Mouse (Mus musculus) embryonic facial prominence, embryonic 13.5 days (tissue): ENCODE results near the gene Fam234a. TPM values are rescaled to one million over a fixed set of nuclear protein-coding genes. Genes with fewer than 3 reads are reported as not detected.
"Not testable (repeated sequence)": the region's sequence is repeated elsewhere in the genome, so short reads cannot be mapped to it uniquely, and the experiment has no call there.

Experiments used
- ATAC-seq: fragments of 200-750 bp; cut with Nextera tagmentation; 2 replicates; pipeline ENCODE4 v1.8.0; 2017; ENCODE audit warnings: low read depth; ENCODE audit not compliant: insufficient number of reproducible peaks, insufficient read depth, low FRiP score, low TSS enrichment
- H3K27ac ChIP-seq: fragments of 300-500 bp; sonication (generic); 2 replicates; pipeline ENCODE4 v1.5.1; 2015; ENCODE audit warnings: moderate library complexity, mild to moderate bottlenecking, inconsistent platforms
- H3K27me3 ChIP-seq: fragments of 300-500 bp; sonication (generic); 2 replicates; pipeline ENCODE4 v1.6.1; 2015; ENCODE audit warnings: mild to moderate bottlenecking, inconsistent platforms
- H3K36me3 ChIP-seq: fragments of 300-500 bp; sonication (generic); 2 replicates; pipeline ENCODE4 v1.6.1; 2015; ENCODE audit warnings: mild to moderate bottlenecking, inconsistent platforms
- H3K4me1 ChIP-seq: fragments of 300-500 bp; sonication (generic); 2 replicates; pipeline ENCODE4 v1.6.1; 2015; ENCODE audit warnings: inconsistent platforms
- H3K4me2 ChIP-seq: fragments of 300-500 bp; sonication (generic); 2 replicates; pipeline ENCODE4 v1.6.1; 2015; ENCODE audit warnings: moderate library complexity, mild to moderate bottlenecking, inconsistent platforms
- H3K4me3 ChIP-seq: fragments of 300-500 bp; sonication (generic); 2 replicates; pipeline ENCODE4 v1.5.1; 2015; ENCODE audit warnings: mild to moderate bottlenecking, inconsistent platforms
- H3K9ac ChIP-seq: fragments of 300-500 bp; sonication (generic); 2 replicates; pipeline ENCODE4 v1.6.1; 2015; ENCODE audit warnings: mild to moderate bottlenecking, inconsistent platforms
- H3K9me3 ChIP-seq: fragments of 300-500 bp; sonication (generic); 2 replicates; pipeline ENCODE4 v1.6.1; 2016; ENCODE audit warnings: inconsistent platforms
- WGBS: fragments of 180-500 bp; shearing (Covaris S2); methylation state at CpG from one replicate; pipeline ENCODE4 v1.1.7; 2015; ENCODE audit warnings: mixed read lengths; 5-methylcytosine and 5-hydroxymethylcytosine counted together
- polyA plus RNA-seq: library from polyadenylated mRNA; unstranded; fragments of >200 nt; fragmentation: Nextera tagmentation; extraction: Ambion mirVana; gene quantifications from 2 replicates; pipeline ENCODE4 v1.2.1, GENCODE M21; 2015

Fam234a gene
- polyA plus RNA-seq: 39.1 and 43.1 TPM in 2 replicates

DNA sequence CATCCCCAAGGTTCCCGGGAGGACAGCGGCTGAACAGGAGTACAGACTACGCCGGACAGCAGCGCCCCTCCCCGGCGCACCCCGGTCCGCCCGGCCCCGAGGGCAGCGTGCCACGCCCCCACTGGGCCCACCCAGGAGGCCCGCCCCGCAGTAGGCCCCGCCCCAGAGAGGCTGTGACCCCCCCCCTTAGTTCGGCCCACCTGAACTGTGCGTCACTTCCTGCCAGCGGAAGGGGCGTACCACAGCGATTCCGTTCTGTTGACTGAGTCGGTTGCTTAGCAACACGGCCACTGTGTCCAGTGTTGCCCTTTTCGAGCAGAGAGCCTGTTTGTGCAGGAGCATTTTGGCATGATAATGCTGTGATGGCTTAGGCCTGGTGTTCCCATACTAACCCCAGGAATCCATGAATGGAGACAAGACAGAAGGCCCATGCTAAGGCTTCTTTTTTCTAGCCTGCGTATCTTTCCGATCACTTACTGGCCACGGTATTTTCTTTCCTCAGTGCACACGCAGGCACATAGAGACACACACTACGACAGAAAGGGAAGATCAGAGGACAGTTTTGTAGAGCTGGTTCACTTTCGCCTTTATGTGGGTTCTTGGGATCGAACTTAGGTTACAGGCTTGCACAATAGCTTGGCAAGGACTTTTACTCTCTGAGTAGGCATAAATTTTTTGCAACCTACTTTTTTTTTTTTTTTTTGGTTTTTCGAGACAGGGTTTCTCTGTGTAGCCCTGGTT lies at the start of gene Fam234a:
TSS of gene Fam234a (minus strand) at position 142 of the 741 bp plus-strand sequence.
- Histone ChIP-seq H3K27ac (peak within 1 kb of the TSS; percentile 78), H3K4me1 (peaks cover 9% of the 10 kb centered on the region), H3K4me2 (peak within 1 kb of the TSS; percentile 84), H3K4me3 (peak within 1 kb of the TSS; percentile 79), H3K27me3 (no peaks in the 10 kb centered on the region), H3K9me3 (no peaks in the 10 kb centered on the region), H3K9ac (peak within 1 kb of the TSS; percentile 79), H3K36me3 (no peaks in the 10 kb centered on the region)
- ATAC-seq: peak; percentile 91
- 8% methylated on average over 33 of the region's 33 CpGs for WGBS

DNA sequence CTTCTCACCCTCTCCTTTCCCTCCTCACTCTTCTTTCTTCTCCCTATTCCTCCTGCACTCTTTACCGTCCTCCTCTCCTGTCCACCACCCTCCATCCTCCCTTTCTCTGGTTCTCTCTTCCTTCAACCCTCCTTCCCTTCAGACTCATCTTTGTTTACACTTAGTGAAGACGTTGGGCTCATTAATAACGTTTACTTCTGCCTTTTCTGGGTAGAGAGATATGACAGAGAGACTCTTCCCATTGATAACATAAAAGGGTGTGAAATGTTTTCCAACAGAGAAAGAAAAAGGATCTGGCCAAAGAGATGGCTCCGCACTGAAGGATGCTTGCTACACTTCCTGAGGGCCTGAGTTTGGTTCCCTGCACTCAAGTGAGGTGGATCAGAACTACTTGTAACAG lies 45.4 kb upstream of the Fam234a start:
- H3K27ac ChIP-seq: no peak overlapping the region
- no peak for ATAC-seq
- peaks cover 73% of the 10 kb centered on the region for H3K36me3 ChIP-seq
- no peak overlapping the region for H3K4me3 ChIP-seq
- H3K4me2 ChIP-seq: no peak overlapping the region
- H3K9me3 ChIP-seq: peaks cover 11% of the 10 kb centered on the region
- 88% methylated on average over 4 of the region's 4 CpGs for WGBS
- H3K27me3 ChIP-seq: no peaks in the 10 kb centered on the region
- no peaks in the 10 kb centered on the region for H3K4me1 ChIP-seq
- H3K9ac ChIP-seq: no peak overlapping the region

DNA sequence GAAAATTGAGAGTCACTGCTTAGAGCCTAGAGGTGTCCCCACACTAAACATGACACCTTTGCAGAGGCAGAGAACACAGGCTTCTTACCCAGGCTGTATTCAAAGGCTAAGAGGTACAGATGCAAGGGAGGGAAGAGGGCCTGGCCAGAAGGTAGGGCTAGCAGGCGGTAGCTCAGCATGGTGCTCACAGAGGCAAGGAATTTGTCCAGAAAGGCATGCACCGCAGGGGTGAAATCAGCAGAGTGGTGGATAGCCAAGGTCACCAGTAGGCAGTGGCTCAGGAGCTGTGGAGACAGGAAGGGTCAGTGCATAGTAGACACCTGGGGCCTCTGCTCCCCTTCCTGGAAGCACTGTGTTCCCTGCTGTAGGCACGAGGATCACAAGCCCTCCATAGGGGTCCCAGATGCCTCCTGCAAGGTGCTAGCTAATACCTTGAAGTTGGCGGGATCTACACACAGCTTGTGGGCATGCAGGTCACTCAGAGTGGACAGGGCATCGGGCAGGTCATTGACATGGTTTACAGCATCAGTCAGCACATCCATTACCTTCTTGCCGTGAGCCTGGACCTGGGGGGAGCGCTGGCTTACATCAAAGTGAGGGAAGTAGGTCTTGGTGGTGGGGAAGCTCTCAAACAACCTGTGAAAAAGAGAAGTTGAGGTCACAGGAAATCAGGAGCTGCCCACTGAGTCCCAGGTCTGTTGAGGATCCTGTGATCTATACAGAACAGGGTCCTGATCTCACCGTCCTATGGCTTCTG lies 42.3 kb upstream of the Fam234a start:
- no peaks in the 10 kb centered on the region for H3K4me1 ChIP-seq
- peaks cover 4% of the 10 kb centered on the region; the same call in 1 of the 2 replicates for H3K9me3 ChIP-seq
- ATAC-seq: no peak
- no peak overlapping the region for H3K27ac ChIP-seq
- no peak overlapping the region for H3K9ac ChIP-seq
- no peaks in the 10 kb centered on the region for H3K27me3 ChIP-seq
- H3K4me2 ChIP-seq: no peak overlapping the region
- WGBS: 90% methylated on average over 8 of the region's 8 CpGs
- peaks cover 98% of the 10 kb centered on the region for H3K36me3 ChIP-seq
- H3K4me3 ChIP-seq: no peak overlapping the region

DNA sequence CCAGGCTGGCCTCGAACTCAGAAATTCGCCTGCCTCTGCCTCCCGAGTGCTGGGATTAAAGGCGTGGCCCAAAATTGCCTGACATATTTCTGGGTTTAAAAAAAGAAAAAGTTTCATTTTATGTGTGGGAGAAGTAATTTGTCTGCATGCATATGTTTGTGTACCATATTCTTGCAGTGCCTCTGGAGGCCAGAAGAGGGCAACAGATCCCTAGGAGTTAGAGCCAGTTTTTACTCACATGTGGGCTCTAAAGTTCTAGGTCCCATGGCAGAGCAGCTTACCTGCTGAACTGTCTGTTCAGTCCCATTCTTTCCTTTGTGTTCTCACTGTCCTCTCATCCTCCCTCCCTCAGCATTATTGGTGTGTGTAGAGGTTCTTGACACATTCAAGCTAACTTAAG lies 32.7 kb upstream of the Fam234a start:
- no peak overlapping the region for H3K9ac ChIP-seq
- H3K4me2 ChIP-seq: no peak overlapping the region
- H3K27me3 ChIP-seq: no peaks in the 10 kb centered on the region
- H3K4me3 ChIP-seq: no peak overlapping the region
- 92% methylated on average over 4 of the region's 4 CpGs for WGBS
- no peaks in the 10 kb centered on the region for H3K9me3 ChIP-seq
- H3K36me3 ChIP-seq: peaks cover 87% of the 10 kb centered on the region
- no peak overlapping the region for H3K27ac ChIP-seq
- ATAC-seq: no peak
- H3K4me1 ChIP-seq: no peaks in the 10 kb centered on the region

DNA sequence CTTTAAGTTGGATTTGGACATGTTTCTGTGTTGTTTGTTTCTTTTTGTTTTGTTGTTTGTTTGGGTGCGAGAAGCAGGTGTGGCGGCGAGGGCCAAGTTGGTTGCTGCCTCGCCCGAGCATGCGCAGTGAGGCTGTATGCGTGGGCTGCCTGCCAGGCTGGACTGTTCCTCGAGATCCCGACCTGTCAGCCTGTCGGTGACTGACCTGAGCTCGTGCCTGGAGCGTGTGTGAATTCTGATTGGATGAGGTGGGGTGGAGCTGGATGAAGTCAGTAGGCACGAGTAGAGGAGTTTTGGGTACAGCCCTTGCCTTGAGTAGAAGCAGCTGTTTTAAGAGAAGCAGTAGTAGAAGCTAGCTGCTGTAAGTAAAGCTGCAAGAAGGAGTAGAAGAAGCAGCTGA lies 31.9 kb upstream of the Fam234a start:
- ATAC-seq: no peak

DNA sequence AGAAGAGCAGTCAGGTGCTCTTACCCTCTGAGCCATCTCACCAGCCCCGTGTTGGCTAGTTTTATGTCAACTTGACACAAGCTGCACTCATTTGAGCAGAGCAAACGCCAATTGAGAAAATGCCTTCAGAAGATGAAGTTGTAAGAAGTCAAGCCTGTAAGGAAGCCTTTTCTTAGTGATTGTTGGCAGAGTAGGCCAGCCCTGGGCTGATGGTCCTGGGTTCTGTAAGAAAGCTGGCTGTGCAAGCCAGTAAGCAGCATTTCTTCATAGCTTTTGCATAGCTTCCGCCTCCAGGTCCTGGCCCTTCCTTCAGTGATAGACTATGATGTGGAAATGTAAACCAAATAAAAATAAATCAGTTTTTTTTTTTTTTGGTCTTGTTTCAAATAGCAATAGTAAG lies 28.5 kb upstream of the Fam234a start:
- H3K4me2 ChIP-seq: no peak overlapping the region
- H3K9me3 ChIP-seq: no peaks in the 10 kb centered on the region
- H3K27me3 ChIP-seq: no peaks in the 10 kb centered on the region
- H3K4me3 ChIP-seq: no peak overlapping the region
- H3K4me1 ChIP-seq: no peaks in the 10 kb centered on the region
- no peak for ATAC-seq
- peaks cover 84% of the 10 kb centered on the region for H3K36me3 ChIP-seq
- no peak overlapping the region for H3K27ac ChIP-seq
- no peak overlapping the region for H3K9ac ChIP-seq
- 87% methylated on average over 3 of the region's 3 CpGs for WGBS

More for the DNA sequence above, 31.9 kb upstream of the Fam234a start:
- Histone ChIP-seq H3K4me3 (no peak overlapping the region), H3K27ac (no peak overlapping the region), H3K9me3 (no peaks in the 10 kb centered on the region), H3K9ac (no peak overlapping the region), H3K27me3 (no peaks in the 10 kb centered on the region), H3K4me2 (no peak overlapping the region), H3K36me3 (peaks cover 87% of the 10 kb centered on the region), H3K4me1 (no peaks in the 10 kb centered on the region)
- 84% methylated on average over 13 of the region's 13 CpGs for WGBS

DNA sequence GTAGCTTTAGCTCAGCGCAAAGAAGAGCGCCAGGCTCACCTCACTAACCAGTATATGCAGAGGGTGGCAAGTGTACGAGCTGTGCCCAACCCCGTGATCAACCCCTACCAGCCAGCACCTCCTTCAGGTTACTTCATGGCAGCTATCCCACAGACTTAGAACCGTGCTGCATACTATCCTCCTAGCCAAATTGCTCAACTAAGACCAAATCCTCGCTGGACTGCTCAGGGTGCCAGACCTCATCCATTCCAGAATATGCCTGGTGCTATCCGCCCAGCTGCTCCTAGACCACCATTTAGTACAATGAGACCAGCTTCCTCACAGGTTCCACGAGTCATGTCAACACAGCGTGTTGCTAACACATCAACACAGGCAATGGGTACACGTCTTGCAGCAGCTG lies 25.5 kb upstream of the Fam234a start:
- H3K27me3 ChIP-seq, H3K4me3 ChIP-seq, ATAC-seq, H3K27ac ChIP-seq, H3K4me2 ChIP-seq, H3K9ac ChIP-seq, H3K4me1 ChIP-seq, H3K9me3 ChIP-seq: not testable (repeated sequence)
- H3K36me3 ChIP-seq: peaks cover 86% of the 10 kb centered on the region
- 96% methylated on average over 10 of the region's 10 CpGs for whole genome bisulfite sequencing

DNA sequence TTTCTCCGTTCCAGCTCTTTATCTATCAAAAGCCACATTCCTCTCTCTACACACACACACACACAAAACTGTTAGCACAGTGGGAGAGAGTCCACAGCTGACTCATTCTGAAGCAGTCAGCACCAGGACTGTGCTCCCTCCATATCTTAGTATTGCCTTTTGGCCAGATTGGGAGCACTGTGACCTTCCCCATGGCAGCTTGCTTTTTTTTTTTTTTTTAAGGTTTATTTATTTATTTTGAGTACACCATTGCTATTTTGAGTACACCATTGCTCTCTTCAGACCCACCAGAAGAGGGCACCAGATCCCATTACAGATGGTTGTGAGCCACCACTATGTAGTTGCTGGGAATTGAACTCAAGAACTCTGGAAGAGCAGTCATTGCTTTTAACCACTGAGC lies 24.8 kb upstream of the Fam234a start:
- Histone ChIP-seq H3K9ac (no peak overlapping the region), H3K27ac (no peak overlapping the region), H3K9me3 (no peaks in the 10 kb centered on the region), H3K27me3 (no peaks in the 10 kb centered on the region), H3K4me2 (no peak overlapping the region), H3K4me3 (no peak overlapping the region), H3K36me3 (peaks cover 91% of the 10 kb centered on the region), H3K4me1 (no peaks in the 10 kb centered on the region)
- WGBS: 82% methylated on average over 1 of the region's 1 CpGs
- ATAC-seq: no peak

DNA sequence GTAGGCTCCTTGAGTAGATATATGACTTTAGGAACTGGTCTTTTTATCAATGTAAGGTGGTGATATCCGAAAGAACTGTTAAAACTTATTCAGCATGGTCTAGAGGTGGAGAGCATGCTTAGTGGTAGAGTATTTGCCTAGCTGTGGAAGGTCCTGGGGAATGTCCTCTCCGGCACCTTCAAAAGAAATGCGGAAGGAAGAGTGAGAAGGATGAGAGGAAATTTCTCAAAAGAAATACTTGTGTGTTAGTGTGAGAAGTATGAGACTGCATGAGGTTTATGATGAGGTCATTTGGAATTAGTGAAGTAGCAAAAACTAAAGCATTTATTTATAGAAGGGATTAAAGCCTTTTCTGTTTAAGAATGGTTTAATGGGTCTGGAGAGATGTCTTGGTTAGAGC lies 18.3 kb upstream of the Fam234a start:
- WGBS: 95% methylated on average over 3 of the region's 3 CpGs
- no peak overlapping the region for H3K9ac ChIP-seq
- peaks cover 90% of the 10 kb centered on the region for H3K36me3 ChIP-seq
- no peaks in the 10 kb centered on the region for H3K9me3 ChIP-seq
- no peak overlapping the region for H3K4me3 ChIP-seq
- no peaks in the 10 kb centered on the region for H3K27me3 ChIP-seq
- no peaks in the 10 kb centered on the region for H3K4me1 ChIP-seq
- no peak overlapping the region for H3K4me2 ChIP-seq
- ATAC-seq: no peak
- H3K27ac ChIP-seq: no peak overlapping the region

DNA sequence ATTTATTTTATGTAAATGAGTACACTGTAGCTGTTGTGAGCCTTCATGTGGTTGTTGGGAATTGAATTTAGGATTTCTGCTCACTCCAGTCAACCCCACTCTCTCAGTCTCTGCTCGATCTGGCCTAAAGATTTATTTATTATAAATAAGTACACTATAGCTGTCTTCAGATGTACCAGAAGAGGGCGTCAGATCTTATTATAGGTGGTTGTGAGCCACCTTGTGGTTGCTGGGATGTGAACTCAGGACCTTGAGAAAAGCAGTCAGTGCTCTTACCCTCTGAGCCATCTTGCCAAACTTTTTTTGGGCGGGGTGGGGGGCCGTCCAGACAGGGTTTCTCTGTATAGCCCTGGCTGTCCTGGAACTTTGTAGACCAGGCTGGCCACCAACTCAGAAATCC lies 17.8 kb upstream of the Fam234a start:
- no peak overlapping the region for H3K4me3 ChIP-seq
- no peaks in the 10 kb centered on the region for H3K9me3 ChIP-seq
- no peaks in the 10 kb centered on the region for H3K4me1 ChIP-seq
- no peak overlapping the region for H3K27ac ChIP-seq
- no peak for ATAC-seq
- WGBS: 83% methylated on average over 4 of the region's 4 CpGs
- H3K36me3 ChIP-seq: peaks cover 90% of the 10 kb centered on the region
- no peak overlapping the region for H3K4me2 ChIP-seq
- no peaks in the 10 kb centered on the region for H3K27me3 ChIP-seq
- no peak overlapping the region for H3K9ac ChIP-seq

DNA sequence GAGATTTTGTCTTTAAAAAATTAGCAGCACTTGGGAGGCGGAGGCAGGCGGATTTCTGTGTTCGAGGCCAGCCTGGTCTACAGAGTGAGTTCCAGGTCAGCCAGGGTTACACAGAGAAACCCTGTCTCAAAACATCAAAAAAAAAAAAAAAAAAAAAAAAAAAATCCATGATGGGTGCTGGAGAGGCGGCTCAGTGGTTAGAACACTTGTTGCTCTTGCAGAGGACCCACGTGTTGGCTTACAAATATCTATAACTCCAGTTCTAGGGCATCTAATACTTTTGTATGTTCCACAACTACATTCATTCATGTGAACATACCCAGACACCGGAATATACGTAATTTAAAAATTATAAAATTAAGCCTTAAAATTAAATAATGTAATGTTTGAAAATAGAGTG lies 11.3 kb upstream of the Fam234a start:
- H3K9ac ChIP-seq: no peak overlapping the region
- no peaks in the 10 kb centered on the region for H3K27me3 ChIP-seq
- no peaks in the 10 kb centered on the region for H3K9me3 ChIP-seq
- H3K36me3 ChIP-seq: peaks cover 45% of the 10 kb centered on the region
- no peak overlapping the region for H3K4me3 ChIP-seq
- H3K4me2 ChIP-seq: no peak overlapping the region
- no peak for ATAC-seq
- 94% methylated on average over 7 of the region's 7 CpGs for WGBS
- peaks cover 12% of the 10 kb centered on the region for H3K4me1 ChIP-seq
- no peak overlapping the region for H3K27ac ChIP-seq

DNA sequence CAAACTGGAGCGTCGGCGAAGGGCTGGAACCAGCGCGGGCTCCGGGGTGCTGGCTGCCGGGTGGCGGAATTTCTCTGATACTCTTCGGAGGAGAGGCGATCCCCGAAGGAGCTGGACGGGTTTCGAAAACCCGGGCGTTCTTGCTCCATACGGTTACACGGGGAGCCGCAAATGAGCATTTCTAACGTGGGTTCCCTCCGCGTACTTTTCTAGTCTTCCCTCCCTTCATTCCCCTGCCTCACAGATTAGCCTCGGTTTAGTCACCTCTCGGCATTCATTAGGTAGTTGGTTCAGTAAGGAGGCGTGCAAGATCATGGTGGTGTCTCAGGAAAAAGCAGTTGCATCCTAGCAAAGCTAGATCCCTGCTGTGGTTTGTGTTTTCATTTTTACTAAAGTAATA lies 9.4 kb upstream of the Fam234a start:
- WGBS: under 1% methylated on average over 24 of the region's 24 CpGs
- H3K4me1 ChIP-seq: peaks cover 12% of the 10 kb centered on the region
- H3K9ac ChIP-seq: peak overlapping the region; percentile 99
- H3K4me3 ChIP-seq: peak overlapping the region; percentile 97
- H3K9me3 ChIP-seq: no peaks in the 10 kb centered on the region
- no peaks in the 10 kb centered on the region for H3K27me3 ChIP-seq
- H3K36me3 ChIP-seq: peaks cover 28% of the 10 kb centered on the region
- ATAC-seq: no peak
- H3K4me2 ChIP-seq: peak overlapping the region; percentile 75
- peak overlapping the region; percentile 99 for H3K27ac ChIP-seq
